23 mouse cellular contexts compared by ENCODE assay signal in genomic region chr13:53825957-53826580, GRCm38 (mm10).
DNase-seq lines count a peak whose midpoint lies in the region; ATAC-seq lines count a peak whose summit lies in the region.
"Had no signal": no experiment of that assay in that cellular context is flagged by ENCODE, and none has a peak within 500 bp of the region (broad histone marks: within the 10 kb centered on the region; RNA-seq: fewer than 3 reads in every experiment).

No protein-coding gene starts in this region.

- peak; percentile 69 for ATAC-seq in forebrain, embryonic 15.5 days (replicated peaks)
- ATAC-seq in midbrain, embryonic 13.5 days = peak; percentile 74
- ATAC-seq in midbrain, embryonic 11.5 days (ENCODE audit: low FRiP score) = no peak
- 0 out of 2 replicates have a peak, but pooled peaks have one; percentile 52 for ATAC-seq in hindbrain, embryonic 16.5 days
- ATAC-seq: activated CD4-positive, CD25-positive, alpha-beta regulatory T cell, adult 4 months; lung, postnatal 0 days had no signal

- DNase-seq in forebrain, embryonic 10.5 days (ENCODE audit: extremely low spot score, low spot score) = no peak
- no peak for DNase-seq in midbrain, embryonic 11.5 days (ENCODE audit: low spot score, missing footprints)
- DNase-seq in Muller cell, postnatal 12 days (ENCODE audit: inconsistent ontology term) = peak; percentile 47
- DNase-seq in cerebellum, adult 11-12 months = no peak
- no peak for DNase-seq in thymus, adult 18-20 months
- DNase-seq: adrenal gland, postnatal 10 days; cerebellum, adult 18-20 months; cerebellum, postnatal 25 days; embryo, embryonic 11 days; kidney, adult 11 months; left cerebral cortex, postnatal 4 days; liver; right cerebral cortex, postnatal 14 days; thymus, adult 2 months had no signal

- 55% methylated on average over 8 of the region's 8 CpGs for whole genome bisulfite sequencing in forebrain, embryonic 15.5 days
- WGBS in forebrain, embryonic 10.5 days = 83% methylated on average over 8 of the region's 8 CpGs
- 60% methylated on average over 8 of the region's 8 CpGs for WGBS in midbrain, embryonic 13.5 days
- 69% methylated on average over 8 of the region's 8 CpGs for WGBS in midbrain, embryonic 11.5 days
- WGBS in hindbrain, embryonic 16.5 days = 52% methylated on average over 8 of the region's 8 CpGs

- no peak overlapping the region for H3K9ac ChIP-seq in forebrain, embryonic 15.5 days (replicated peaks)
- H3K9ac ChIP-seq in midbrain, embryonic 13.5 days (replicated peaks) = no peak overlapping the region
- H3K9ac ChIP-seq in midbrain, embryonic 11.5 days (ENCODE audit: low read length) = no peak overlapping the region
- H3K9ac ChIP-seq in hindbrain, embryonic 16.5 days (ENCODE audit: low read depth, low read length) = no peak overlapping the region
- H3K9ac ChIP-seq: neural tube, embryonic 13.5 days; stomach, embryonic 15.5 days had no signal

- no peak overlapping the region for H3K27ac ChIP-seq in forebrain, embryonic 15.5 days (replicated peaks)
- no peak overlapping the region for H3K27ac ChIP-seq in forebrain, embryonic 10.5 days
- H3K27ac ChIP-seq in midbrain, embryonic 13.5 days = peak overlapping the region; percentile 58; the same call in 1 of the 2 replicates
- no peak overlapping the region for H3K27ac ChIP-seq in midbrain, embryonic 11.5 days (ENCODE audit: low read depth, low read length)
- H3K27ac ChIP-seq in hindbrain, embryonic 16.5 days (ENCODE audit: low read depth, low read length) = no peak overlapping the region
- H3K27ac ChIP-seq: heart, embryonic 10.5 days; kidney, postnatal 0 days; neural tube, embryonic 13.5 days; stomach, embryonic 15.5 days had no signal

- H3K4me1 ChIP-seq in forebrain, embryonic 15.5 days = peaks cover 8% of the 10 kb centered on the region; the same call in 1 of the 2 replicates
- H3K4me1 ChIP-seq in forebrain, embryonic 10.5 days = no peaks in the 10 kb centered on the region
- H3K4me1 ChIP-seq in midbrain, embryonic 13.5 days (replicated peaks) = peaks cover 11% of the 10 kb centered on the region
- 0 out of 2 replicates have a peak, but pooled peaks cover 2% of the 10 kb centered on the region for H3K4me1 ChIP-seq in midbrain, embryonic 11.5 days (ENCODE audit: control insufficient read depth, insufficient read depth, low read length)
- no peaks in the 10 kb centered on the region for H3K4me1 ChIP-seq in hindbrain, embryonic 16.5 days (ENCODE audit: control insufficient read depth, insufficient read depth, low read depth, low read length)
- H3K4me1 ChIP-seq: heart, embryonic 10.5 days; stomach, embryonic 15.5 days had no signal

- no peaks in the 10 kb centered on the region for H3K36me3 ChIP-seq in forebrain, embryonic 15.5 days
- no peaks in the 10 kb centered on the region for H3K36me3 ChIP-seq in forebrain, embryonic 10.5 days (replicated peaks)
- H3K36me3 ChIP-seq in midbrain, embryonic 13.5 days = no peaks in the 10 kb centered on the region
- no peaks in the 10 kb centered on the region for H3K36me3 ChIP-seq in midbrain, embryonic 11.5 days (ENCODE audit: control insufficient read depth, insufficient read depth, low read length)
- no peaks in the 10 kb centered on the region for H3K36me3 ChIP-seq in hindbrain, embryonic 16.5 days (ENCODE audit: control insufficient read depth, insufficient read depth, low read length)
- H3K36me3 ChIP-seq: heart, embryonic 10.5 days; neural tube, embryonic 13.5 days; stomach, embryonic 15.5 days had no signal

- H3K4me2 ChIP-seq in forebrain, embryonic 15.5 days (replicated peaks) = no peak overlapping the region
- H3K4me2 ChIP-seq in midbrain, embryonic 13.5 days (replicated peaks) = no peak overlapping the region
- H3K4me2 ChIP-seq in midbrain, embryonic 11.5 days = no peak overlapping the region
- H3K4me2 ChIP-seq in hindbrain, embryonic 16.5 days (ENCODE audit: low read length) = no peak overlapping the region
- H3K4me2 ChIP-seq: neural tube, embryonic 13.5 days; stomach, embryonic 15.5 days had no signal

- no peak overlapping the region for H3K4me3 ChIP-seq in forebrain, embryonic 15.5 days
- no peak overlapping the region for H3K4me3 ChIP-seq in forebrain, embryonic 10.5 days
- no peak overlapping the region for H3K4me3 ChIP-seq in midbrain, embryonic 13.5 days (replicated peaks)
- no peak overlapping the region for H3K4me3 ChIP-seq in midbrain, embryonic 11.5 days (ENCODE audit: low read depth, low read length)
- H3K4me3 ChIP-seq in hindbrain, embryonic 16.5 days (ENCODE audit: low read length) = no peak overlapping the region
- H3K4me3 ChIP-seq: heart, embryonic 10.5 days; neural tube, embryonic 13.5 days; stomach, embryonic 15.5 days had no signal

- no peaks in the 10 kb centered on the region; the same call in 1 of the 2 replicates for H3K9me3 ChIP-seq in forebrain, embryonic 15.5 days
- H3K9me3 ChIP-seq in forebrain, embryonic 10.5 days = no peaks in the 10 kb centered on the region
- H3K9me3 ChIP-seq in midbrain, embryonic 13.5 days = no peaks in the 10 kb centered on the region
- no peaks in the 10 kb centered on the region for H3K9me3 ChIP-seq in midbrain, embryonic 11.5 days (ENCODE audit: control insufficient read depth, low read length)
- peaks cover 2% of the 10 kb centered on the region; the same call in 1 of the 2 replicates for H3K9me3 ChIP-seq in hindbrain, embryonic 16.5 days (ENCODE audit: control insufficient read depth, low read length)
- H3K9me3 ChIP-seq: heart, embryonic 10.5 days; stomach, embryonic 15.5 days had no signal

- H3K27me3 ChIP-seq in forebrain, embryonic 15.5 days = no peaks in the 10 kb centered on the region
- no peaks in the 10 kb centered on the region for H3K27me3 ChIP-seq in forebrain, embryonic 10.5 days (ENCODE audit: poor library complexity, severe bottlenecking)
- H3K27me3 ChIP-seq in midbrain, embryonic 13.5 days = no peaks in the 10 kb centered on the region
- H3K27me3 ChIP-seq in midbrain, embryonic 11.5 days (ENCODE audit: control insufficient read depth, insufficient read depth, low read length) = no peaks in the 10 kb centered on the region
- H3K27me3 ChIP-seq in hindbrain, embryonic 16.5 days (replicated peaks; ENCODE audit: control insufficient read depth, insufficient read depth, low read length) = no peaks in the 10 kb centered on the region
- H3K27me3 ChIP-seq: neural tube, embryonic 13.5 days; stomach, embryonic 15.5 days had no signal
